Mouse (Mus musculus) v-Abl transformed pro-B cells (cell line): ENCODE results near the gene Fam240b.

ENCODE experiments used
- in situ Hi-C, 2 experiments: fragments of 400-800 bp; cut with MboI; formaldehyde crosslinking; loops; one replicate each; pipeline ENCODE4 v1.15.1; 2025; ENCODE audit not compliant: unreplicated experiment in 2 of 2

Fam240b gene

DNA sequence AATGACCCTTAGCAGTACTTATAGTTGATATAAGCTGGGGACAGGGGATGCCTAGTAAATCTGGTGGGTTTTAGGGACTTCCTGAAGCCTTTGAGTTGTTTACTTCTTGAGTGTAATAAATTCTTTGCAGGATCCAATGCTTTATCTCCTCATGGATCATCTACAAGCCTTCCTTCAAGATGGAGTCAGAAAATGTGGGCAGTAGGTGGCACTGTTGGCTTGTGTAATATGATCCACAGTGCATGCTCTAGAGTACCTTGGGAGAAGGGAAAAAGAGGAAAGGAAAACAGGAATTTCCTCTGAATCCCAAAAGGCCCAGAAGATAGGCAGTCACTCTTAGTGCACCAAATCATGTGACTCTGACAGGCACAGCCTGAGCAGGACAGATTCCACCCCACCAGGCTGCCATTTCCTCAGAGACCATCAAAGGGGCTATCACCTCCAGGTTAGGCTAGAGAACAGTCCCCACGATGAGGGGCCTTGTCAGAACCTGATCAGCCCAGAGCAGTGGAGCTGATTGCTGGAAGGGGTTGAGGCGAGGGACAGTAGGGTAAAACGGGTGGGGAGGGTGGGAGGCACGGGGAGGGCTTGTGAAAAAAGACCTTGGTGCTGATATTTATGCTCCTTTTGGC is 54.2 kb downstream of the Fam240b start:
- in situ Hi-C loops: loop anchor here (5.0 to 25.0 kb wide), 6 partner anchors 119 to 691 kb away; partner anchors contain the start of genes Hsd17b3 (in 1 of the 2) and Olfr465-ps1 (in 1 of the 2)

DNA sequence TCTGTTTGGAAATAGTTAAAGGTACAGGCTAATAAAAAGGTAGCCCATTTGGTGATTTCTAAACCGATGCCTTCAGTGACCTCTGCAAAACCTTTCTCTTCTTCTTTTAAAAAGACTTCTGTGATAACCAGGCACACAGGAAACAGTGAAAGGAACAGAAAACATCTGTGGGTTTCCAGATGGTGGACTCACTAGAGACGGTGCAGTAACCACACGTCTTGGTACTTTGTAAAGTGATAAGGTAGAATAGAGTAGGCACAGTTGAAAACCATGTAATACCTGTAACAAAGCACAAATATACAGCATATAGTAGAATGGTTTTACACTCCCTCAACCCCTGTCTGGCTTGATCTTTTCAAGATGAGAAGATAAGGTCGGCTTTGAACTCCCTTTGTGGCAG is 57.0 kb downstream of the Fam240b start:
- in situ Hi-C loops: loop anchor here (5.0 to 25.0 kb wide), 6 partner anchors 116 to 694 kb away; partner anchors contain the start of genes Hsd17b3 (in 1 of the 2) and Olfr465-ps1 (in 1 of the 2)

DNA sequence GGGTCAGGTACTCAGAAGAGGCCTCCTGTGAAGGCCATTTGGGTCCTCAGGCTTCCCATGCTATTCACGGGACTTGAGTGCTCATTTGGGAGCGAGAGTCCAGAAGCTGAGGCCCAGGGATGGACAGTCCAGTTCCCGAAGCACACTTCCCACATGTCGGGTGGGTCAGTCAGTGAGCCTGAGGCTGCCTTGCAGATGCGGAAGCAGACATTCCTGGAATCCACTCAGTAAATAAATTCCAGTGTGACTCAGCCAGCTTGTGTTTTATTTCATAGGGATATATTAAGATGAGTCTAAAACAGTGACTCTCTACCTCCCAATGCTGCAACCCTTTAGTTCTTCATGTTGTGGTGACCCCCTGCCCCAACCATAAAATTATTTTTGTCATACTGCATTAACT is 58.1 kb downstream of the Fam240b start:
- in situ Hi-C loops: loop anchor here (25.0 kb wide), 2 partner anchors 327 to 352 kb away; partner anchors contain the start of gene Hsd17b3 (in 1 of the 2)

DNA sequence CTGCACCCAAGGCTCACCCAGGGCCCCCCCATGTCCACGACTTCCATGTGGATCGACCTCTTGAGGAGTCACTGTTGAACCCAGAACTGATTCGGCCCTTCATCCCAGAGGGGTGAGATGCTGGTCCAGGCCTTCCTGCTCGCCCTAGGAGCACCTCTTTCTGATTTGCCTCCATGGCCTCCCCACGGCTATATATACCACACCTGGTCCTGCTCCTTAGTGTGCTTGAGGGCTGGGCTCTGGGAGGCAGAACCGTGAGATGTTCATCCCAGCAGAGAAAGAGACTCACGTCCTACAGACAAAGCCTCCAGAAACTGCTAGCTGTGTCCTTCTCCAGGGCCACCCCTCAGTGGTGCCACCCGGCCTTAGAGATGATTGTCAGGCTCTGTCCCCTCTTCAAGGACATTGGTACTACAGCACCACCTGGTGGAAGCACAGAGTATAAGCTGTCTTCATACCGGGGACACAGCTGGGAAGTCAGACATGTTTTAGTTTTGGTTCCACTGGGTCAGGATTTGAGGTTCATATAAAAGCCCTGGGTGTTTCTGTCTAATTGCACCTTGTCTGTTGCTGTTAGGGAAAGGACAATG is 58.6 kb downstream of the Fam240b start:
- in situ Hi-C loops: loop anchor here (25.0 kb wide), 2 partner anchors 327 to 352 kb away; partner anchors contain the start of gene Hsd17b3 (in 1 of the 2)

DNA sequence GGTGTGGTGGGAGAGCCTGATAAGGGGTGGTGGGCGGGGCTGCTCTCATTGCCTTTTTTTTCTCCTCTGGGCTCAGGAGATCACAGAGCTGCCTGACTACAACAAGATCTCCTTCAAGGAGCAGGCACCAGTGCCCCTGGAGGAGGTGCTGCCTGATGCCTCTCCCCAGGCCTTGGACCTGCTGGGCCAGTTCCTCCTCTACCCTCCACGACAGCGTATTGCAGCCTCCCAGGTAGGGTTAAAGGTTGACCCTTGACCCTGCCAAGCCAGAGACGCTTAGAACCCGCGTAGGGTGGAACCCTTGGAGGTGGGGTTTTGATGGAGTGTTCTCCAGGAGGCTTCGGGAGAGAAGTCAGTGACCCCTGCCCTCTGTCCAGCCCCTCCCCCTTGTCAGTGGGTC is 59.8 kb downstream of the Fam240b start:
- in situ Hi-C loops: loop anchor here (25.0 kb wide), 2 partner anchors 326 to 350 kb away; partner anchors contain the start of gene Hsd17b3 (in 1 of the 2)

DNA sequence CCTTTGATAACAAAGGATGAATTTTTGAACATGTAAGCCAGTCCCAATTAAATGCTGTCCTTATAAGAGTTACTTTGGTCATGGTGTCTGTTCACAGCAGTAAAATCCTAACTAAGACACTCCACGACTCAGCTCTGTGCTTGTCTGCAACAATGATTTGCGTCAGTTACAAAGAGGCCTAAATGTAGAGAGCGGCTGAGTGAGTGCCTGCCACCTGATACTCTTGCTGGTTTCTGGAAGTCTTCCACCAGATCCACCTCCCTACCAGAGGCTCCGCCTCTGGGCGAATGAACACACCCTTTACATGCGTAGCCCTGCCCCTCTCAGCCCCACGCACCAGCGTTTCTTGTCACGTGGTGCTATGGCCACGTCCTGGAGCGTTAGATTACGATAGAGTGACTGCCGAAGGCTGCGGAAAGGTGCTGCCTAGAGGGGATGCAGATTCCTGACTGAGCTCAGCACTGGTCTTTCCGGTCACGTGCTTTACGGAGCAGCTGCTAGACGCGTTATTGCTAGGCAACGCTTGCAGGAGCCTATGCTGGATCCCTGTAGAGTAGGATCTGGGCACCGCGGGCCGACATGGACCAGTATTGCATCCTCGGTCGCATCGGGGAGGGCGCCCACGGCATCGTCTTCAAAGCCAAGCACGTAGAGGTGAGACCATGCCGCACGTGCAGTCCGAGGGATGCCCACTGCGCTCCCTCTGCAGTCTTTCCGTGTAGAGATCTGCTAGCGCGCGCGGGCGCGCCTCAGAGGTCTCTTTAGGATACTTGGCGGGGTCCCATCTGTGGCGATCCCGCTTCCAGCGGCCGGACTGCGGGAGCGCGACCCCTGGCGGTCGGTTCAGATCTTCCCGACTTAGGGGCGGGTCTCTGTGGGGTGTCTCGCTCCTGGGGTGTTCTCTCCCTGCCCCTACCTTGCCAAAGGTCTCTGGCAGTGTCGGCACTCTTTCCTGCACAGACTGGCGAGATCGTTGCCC is 65.3 kb downstream of the Fam240b start, which contains the start of gene Cdk20:
Cdk20 (plus strand) TSS at position 298 of the 979 bp plus-strand sequence.
- in situ Hi-C loops: loop anchor here (25.0 kb wide), 2 partner anchors 320 to 345 kb away; partner anchors contain the start of gene Hsd17b3 (in 1 of the 2)
